Comparison of ENCODE assay signal across 8 mouse cellular contexts in genomic region chr8:71709134-71709799, GRCm38 (mm10). TPM values are rescaled to one million over a fixed set of nuclear protein-coding genes. Genes with fewer than 3 reads are reported as not detected.
DNase-seq lines count a peak whose midpoint lies in the region; ATAC-seq lines count a peak whose summit lies in the region.

No protein-coding gene starts in this region.

- peaks cover 50% of the 10 kb centered on the region for H3K27me3 ChIP-seq in kidney, embryonic 15.5 days
- peaks cover 41% of the 10 kb centered on the region for H3K27me3 ChIP-seq in embryonic facial prominence, embryonic 15.5 days
- H3K27me3 ChIP-seq in intestine, embryonic 14.5 days (replicated peaks; ENCODE audit: control insufficient read depth, insufficient read depth, low read length), result peaks cover 13% of the 10 kb centered on the region; the same call in 1 of the 2 replicates
- H3K27me3 ChIP-seq in midbrain, embryonic 14.5 days (ENCODE audit: control insufficient read depth, insufficient read depth, low read length), result 0 out of 2 replicates have a peak, but pooled peaks cover 3% of the 10 kb centered on the region

- H3K36me3 ChIP-seq in kidney, embryonic 15.5 days, result no peaks in the 10 kb centered on the region
- no peaks in the 10 kb centered on the region for H3K36me3 ChIP-seq in embryonic facial prominence, embryonic 15.5 days
- no peaks in the 10 kb centered on the region for H3K36me3 ChIP-seq in intestine, embryonic 14.5 days (ENCODE audit: control insufficient read depth, insufficient read depth, low read length)
- peaks cover 50% of the 10 kb centered on the region for H3K36me3 ChIP-seq in midbrain, embryonic 14.5 days (ENCODE audit: control insufficient read depth, insufficient read depth, low read length)

- peaks cover 11% of the 10 kb centered on the region for H3K4me1 ChIP-seq in kidney, embryonic 15.5 days
- H3K4me1 ChIP-seq in embryonic facial prominence, embryonic 15.5 days, result no peaks in the 10 kb centered on the region
- H3K4me1 ChIP-seq in intestine, embryonic 14.5 days (replicated peaks; ENCODE audit: control insufficient read depth, insufficient read depth, low read length), result no peaks in the 10 kb centered on the region
- peaks cover 7% of the 10 kb centered on the region; the same call in 1 of the 2 replicates for H3K4me1 ChIP-seq in midbrain, embryonic 14.5 days (ENCODE audit: control insufficient read depth, insufficient read depth, low read length)

- H3K4me2 ChIP-seq in kidney, embryonic 15.5 days, result peak overlapping the region; percentile 56
- H3K4me2 ChIP-seq in embryonic facial prominence, embryonic 15.5 days (replicated peaks), result peak overlapping the region; percentile 41
- H3K4me2 ChIP-seq in intestine, embryonic 14.5 days (ENCODE audit: low read length), result peak overlapping the region; percentile 42
- H3K4me2 ChIP-seq in midbrain, embryonic 14.5 days (ENCODE audit: low read length), result no peak overlapping the region

- ATAC-seq in kidney, embryonic 15.5 days (replicated peaks; ENCODE audit: low FRiP score), result peak; percentile 43
- ATAC-seq in embryonic facial prominence, embryonic 15.5 days (ENCODE audit: insufficient number of reproducible peaks, low FRiP score, low TSS enrichment, low read depth), result no peak
- 0 out of 2 replicates have a peak, but pooled peaks have one; percentile 33 for ATAC-seq in intestine, embryonic 14.5 days (replicated peaks; ENCODE audit: low FRiP score, low TSS enrichment, low read depth)
- peak; percentile 25 for ATAC-seq in midbrain, embryonic 14.5 days (ENCODE audit: low FRiP score, low TSS enrichment)

- H3K9me3 ChIP-seq in kidney, embryonic 15.5 days (replicated peaks), result no peaks in the 10 kb centered on the region
- H3K9me3 ChIP-seq in embryonic facial prominence, embryonic 15.5 days (replicated peaks), result no peaks in the 10 kb centered on the region
- H3K9me3 ChIP-seq in intestine, embryonic 14.5 days (ENCODE audit: control insufficient read depth, low read length), result no peaks in the 10 kb centered on the region
- H3K9me3 ChIP-seq in midbrain, embryonic 14.5 days (ENCODE audit: control insufficient read depth, low read length), result no peaks in the 10 kb centered on the region

- 38% methylated on average over 25 of the region's 25 CpGs for WGBS in kidney, embryonic 15.5 days
- WGBS in embryonic facial prominence, embryonic 15.5 days, result 39% methylated on average over 25 of the region's 25 CpGs
- 41% methylated on average over 25 of the region's 25 CpGs for WGBS in intestine, embryonic 14.5 days
- 43% methylated on average over 25 of the region's 25 CpGs for WGBS in midbrain, embryonic 14.5 days

- no peak overlapping the region for H3K27ac ChIP-seq in kidney, embryonic 15.5 days
- H3K27ac ChIP-seq in embryonic facial prominence, embryonic 15.5 days (replicated peaks), result no peak overlapping the region
- no peak overlapping the region for H3K27ac ChIP-seq in intestine, embryonic 14.5 days (ENCODE audit: low read depth)
- H3K27ac ChIP-seq in midbrain, embryonic 14.5 days (replicated peaks; ENCODE audit: low read depth, low read length), result no peak overlapping the region

- no peak overlapping the region for H3K9ac ChIP-seq in kidney, embryonic 15.5 days
- H3K9ac ChIP-seq in embryonic facial prominence, embryonic 15.5 days, result no peak overlapping the region
- H3K9ac ChIP-seq in intestine, embryonic 14.5 days (ENCODE audit: low read length), result no peak overlapping the region
- H3K9ac ChIP-seq in midbrain, embryonic 14.5 days (replicated peaks; ENCODE audit: low read length), result no peak overlapping the region

- H3K4me3 ChIP-seq in kidney, embryonic 15.5 days (replicated peaks), result peak overlapping the region; percentile 25; the same call in 1 of the 2 replicates
- no peak overlapping the region for H3K4me3 ChIP-seq in embryonic facial prominence, embryonic 15.5 days (replicated peaks)
- H3K4me3 ChIP-seq in intestine, embryonic 14.5 days (ENCODE audit: low read depth, low read length), result 0 out of 2 replicates have a peak overlapping the region, but pooled peaks have one; percentile 18
- H3K4me3 ChIP-seq in midbrain, embryonic 14.5 days (replicated peaks; ENCODE audit: low read depth, low read length), result no peak overlapping the region

- no peak for DNase-seq in kidney, postnatal 10 days
- DNase-seq in intestine, embryonic 14.5 days (ENCODE audit: low spot score), result no peak
- DNase-seq in midbrain, embryonic 14.5 days, result no peak
- DNase-seq in embryo, embryonic 9.5 days (ENCODE audit: extremely low spot score), result no peak
- no peak for DNase-seq in thymus, postnatal 36 days
- DNase-seq in urinary bladder, postnatal 25 days (ENCODE audit: low spot score), result no peak

RNA-seq across cellular contexts. Expression of gene B3gnt3, which starts 7.7 kb away (rescaled TPM):
- polyA plus RNA-seq in kidney, embryonic 15.5 days (2015; fragmentation: Nextera tagmentation; extraction: Ambion mirVana), result 2.8 and 3.9 TPM in 2 replicates
- polyA plus RNA-seq in embryonic facial prominence, embryonic 15.5 days (2015; fragmentation: Nextera tagmentation; extraction: Ambion mirVana), result 1.1 and 1.4 TPM in 2 replicates
- polyA plus RNA-seq in intestine, embryonic 14.5 days (2014; fragmentation: Nextera tagmentation; extraction: Ambion mirVana), result 6.9 and 8.4 TPM in 2 replicates
- polyA plus RNA-seq in midbrain, embryonic 14.5 days (2014; fragmentation: Nextera tagmentation; extraction: Ambion mirVana), result 0.11 and 0.20 TPM in 2 replicates

RNA-seq across cellular contexts. Expression of gene Fcho1, which starts 16.2 kb away (rescaled TPM):
- polyA plus RNA-seq in kidney, embryonic 15.5 days (2015; fragmentation: Nextera tagmentation; extraction: Ambion mirVana), result 6.3 and 6.5 TPM in 2 replicates
- 8.1 and 9.8 TPM in 2 replicates for polyA plus RNA-seq in embryonic facial prominence, embryonic 15.5 days (2015; fragmentation: Nextera tagmentation; extraction: Ambion mirVana)
- 5.8 and 6.9 TPM in 2 replicates for polyA plus RNA-seq in intestine, embryonic 14.5 days (2014; fragmentation: Nextera tagmentation; extraction: Ambion mirVana)
- polyA plus RNA-seq in midbrain, embryonic 14.5 days (2014; fragmentation: Nextera tagmentation; extraction: Ambion mirVana), result 66.5 and 74.6 TPM in 2 replicates

RNA-seq across cellular contexts. Expression of gene Insl3, which starts 20.3 kb away (rescaled TPM):
- polyA plus RNA-seq in kidney, embryonic 15.5 days (2015; fragmentation: Nextera tagmentation; extraction: Ambion mirVana), result 1.2 and 1.7 TPM in 2 replicates
- polyA plus RNA-seq in embryonic facial prominence, embryonic 15.5 days (2015; fragmentation: Nextera tagmentation; extraction: Ambion mirVana), result 1.1 TPM in 2 replicates
- 0.98 and 1.4 TPM in 2 replicates for polyA plus RNA-seq in intestine, embryonic 14.5 days (2014; fragmentation: Nextera tagmentation; extraction: Ambion mirVana)
- polyA plus RNA-seq in midbrain, embryonic 14.5 days (2014; fragmentation: Nextera tagmentation; extraction: Ambion mirVana), result 0.89 TPM in 1 of 2 replicates, not detected in the other

RNA-seq across cellular contexts. Expression of gene Jak3, which starts 33.2 kb away (rescaled TPM):
- 6.3 and 7.2 TPM in 2 replicates for polyA plus RNA-seq in kidney, embryonic 15.5 days (2015; fragmentation: Nextera tagmentation; extraction: Ambion mirVana)
- polyA plus RNA-seq in embryonic facial prominence, embryonic 15.5 days (2015; fragmentation: Nextera tagmentation; extraction: Ambion mirVana), result 5.3 and 6.3 TPM in 2 replicates
- 4.1 and 4.5 TPM in 2 replicates for polyA plus RNA-seq in intestine, embryonic 14.5 days (2014; fragmentation: Nextera tagmentation; extraction: Ambion mirVana)
- 2.5 and 3.6 TPM in 2 replicates for polyA plus RNA-seq in midbrain, embryonic 14.5 days (2014; fragmentation: Nextera tagmentation; extraction: Ambion mirVana)

RNA-seq across cellular contexts. Expression of gene Unc13a, which starts 37.7 kb away (rescaled TPM):
- polyA plus RNA-seq in kidney, embryonic 15.5 days (2015; fragmentation: Nextera tagmentation; extraction: Ambion mirVana), result 0.80 and 1.2 TPM in 2 replicates
- 1.2 and 2.0 TPM in 2 replicates for polyA plus RNA-seq in embryonic facial prominence, embryonic 15.5 days (2015; fragmentation: Nextera tagmentation; extraction: Ambion mirVana)
- 1.6 and 2.4 TPM in 2 replicates for polyA plus RNA-seq in intestine, embryonic 14.5 days (2014; fragmentation: Nextera tagmentation; extraction: Ambion mirVana)
- polyA plus RNA-seq in midbrain, embryonic 14.5 days (2014; fragmentation: Nextera tagmentation; extraction: Ambion mirVana), result 17.4 and 18.9 TPM in 2 replicates

Comparison
In these comparisons a context has a peak if more than half of its experiments do, and no peak if none do; other contexts are left out.
1. H3K4me3 ChIP-seq: peak in kidney, embryonic 15.5 days (single experiment) and intestine, embryonic 14.5 days (single experiment); none in embryonic facial prominence, embryonic 15.5 days (single experiment) and midbrain, embryonic 14.5 days (single experiment).